Mouse (Mus musculus): ENCODE results near the gene Cyp1a1.

- TF ChIP-seq CTCF (conservative IDR thresholded peaks at IDR 0.05; ENCODE audit: insufficient read depth, insufficient read length, low read depth, low read length): no peak
- no peak for TF ChIP-seq POLR2A (IDR thresholded peaks at IDR 0.05; ENCODE audit: low read depth, low read length)
Observed at GRCm38 (mm10) chr9:57669566-57669965, 18.2 kb upstream of the Cyp1a1 start.

Measured in kidney, adult 2 months (tissue).